Mouse (Mus musculus) liver, embryonic 16.5 days (tissue): ENCODE data around the gene Upp2. TPM values are rescaled to one million over a fixed set of nuclear protein-coding genes. Genes with fewer than 3 reads are reported as not detected.

Experiments
- ATAC-seq: fragments of 200-750 bp; cut with Nextera tagmentation; 2 replicates; pipeline ENCODE4 v1.8.0; 2017; ENCODE audit warnings: low read depth, mild to moderate bottlenecking, moderate number of reproducible peaks, moderate library complexity
- H3K27ac ChIP-seq: fragments of 300-500 bp; sonication (generic); 2 replicates; pipeline ENCODE4 v1.5.1; 2014; ENCODE audit warnings: mild to moderate bottlenecking, low read length
- H3K27me3 ChIP-seq: fragments of 300-500 bp; sonication (generic); 2 replicates; pipeline ENCODE4 v1.6.1; 2014; ENCODE audit warnings: low read depth, low read length, mixed read lengths; ENCODE audit not compliant: control insufficient read depth, insufficient read depth
- H3K36me3 ChIP-seq: fragments of 300-500 bp; sonication (generic); 2 replicates; pipeline ENCODE4 v1.6.1; 2014; ENCODE audit warnings: mild to moderate bottlenecking; ENCODE audit not compliant: control insufficient read depth, insufficient read depth
- H3K4me1 ChIP-seq: fragments of 300-500 bp; sonication (generic); 2 replicates; pipeline ENCODE4 v1.6.1; 2014; ENCODE audit warnings: low read depth, low read length, mixed read lengths; ENCODE audit not compliant: control insufficient read depth
- H3K4me2 ChIP-seq: fragments of 300-500 bp; sonication (generic); 2 replicates; pipeline ENCODE4 v1.6.1; 2014; ENCODE audit warnings: low read depth, low read length, mixed read lengths
- H3K4me3 ChIP-seq: fragments of 300-500 bp; sonication (generic); 2 replicates; pipeline ENCODE4 v1.5.1; 2014; ENCODE audit warnings: low read depth, mild to moderate bottlenecking, low read length
- H3K9ac ChIP-seq: fragments of 300-500 bp; sonication (generic); 2 replicates; pipeline ENCODE4 v1.6.1; 2014; ENCODE audit warnings: low read depth, low read length
- H3K9me3 ChIP-seq: fragments of 300-500 bp; sonication (generic); replicated peaks from 2 replicates; pipeline ENCODE4 v1.6.1; 2016; ENCODE audit warnings: low read length; ENCODE audit not compliant: control insufficient read depth
- WGBS: fragments of 180-500 bp; shearing (Covaris S2); extraction: QIAGEN DNeasy Blood & Tissue Kit; methylation state at CpG from one replicate; pipeline ENCODE4 v1.1.7; 2014; ENCODE audit not compliant: insufficient replicate concordance; 5-methylcytosine and 5-hydroxymethylcytosine counted together
- polyA plus RNA-seq: library from polyadenylated mRNA; unstranded; fragments of >200 nt; fragmentation: Nextera tagmentation; extraction: Ambion mirVana; gene quantifications from 2 replicates; pipeline ENCODE4 v1.2.1, GENCODE M21; 2015

Gene Upp2
- polyA plus RNA-seq, 1 experiment from 2014 or later = 5.5 TPM

GRCm38 (mm10) chr2:58544368-58544767 is 22.7 kb upstream of the Upp2 start:
- Histone ChIP-seq H3K4me1 (no peaks in the 10 kb centered on the region; the same call in 1 of the 2 replicates), H3K27me3 (no peaks in the 10 kb centered on the region), H3K27ac (no peak overlapping the region), H3K4me3 (no peak overlapping the region), H3K36me3 (no peaks in the 10 kb centered on the region), H3K9me3 (no peaks in the 10 kb centered on the region), H3K4me2 (no peak overlapping the region), H3K9ac (no peak overlapping the region)
- ATAC-seq = peak; percentile 43; the same call in 1 of the 2 replicates
- 30% methylated on average over 6 of the region's 6 CpGs for WGBS

DNA sequence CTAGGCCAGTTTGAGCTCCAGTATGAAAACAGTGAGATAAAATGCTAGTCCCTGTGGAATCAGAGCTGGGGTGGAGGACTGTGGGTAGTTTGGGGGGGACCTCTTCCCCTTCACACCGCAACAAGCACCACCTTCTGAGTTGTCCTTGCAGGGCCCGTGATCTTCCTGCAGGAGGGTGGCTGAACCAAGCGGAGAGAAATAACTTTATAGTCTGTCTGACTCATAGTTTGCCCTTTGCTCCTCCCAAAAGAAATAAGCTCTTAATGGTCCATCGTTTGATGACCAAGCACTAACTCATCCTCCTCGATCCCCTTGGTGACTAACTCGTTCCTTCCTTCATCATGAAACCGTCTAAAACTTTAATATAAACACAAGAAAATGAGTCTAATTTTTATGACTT is 20.8 kb upstream of the Upp2 start:
- Histone ChIP-seq H3K36me3 (no peaks in the 10 kb centered on the region), H3K9ac (no peak overlapping the region), H3K27me3 (no peaks in the 10 kb centered on the region), H3K4me3 (no peak overlapping the region), H3K4me1 (peaks cover 6% of the 10 kb centered on the region), H3K9me3 (no peaks in the 10 kb centered on the region), H3K27ac (no peak overlapping the region), H3K4me2 (no peak overlapping the region)
- 72% methylated on average over 7 of the region's 7 CpGs for WGBS
- ATAC-seq = no peak

GRCm38 (mm10) chr2:58548943-58549342 is 18.2 kb upstream of the Upp2 start:
- Histone ChIP-seq H3K27me3 (no peaks in the 10 kb centered on the region), H3K4me1 (peaks cover 12% of the 10 kb centered on the region), H3K27ac (no peak overlapping the region), H3K4me3 (no peak overlapping the region), H3K9me3 (no peaks in the 10 kb centered on the region), H3K36me3 (no peaks in the 10 kb centered on the region), H3K9ac (no peak overlapping the region), H3K4me2 (no peak overlapping the region)
- 48% methylated on average over 7 of the region's 7 CpGs for WGBS
- ATAC-seq = no peak

GRCm38 (mm10) chr2:58549960-58550359 is 17.1 kb upstream of the Upp2 start:
- peaks cover 12% of the 10 kb centered on the region for H3K4me1 ChIP-seq
- no peak overlapping the region for H3K27ac ChIP-seq
- no peak overlapping the region for H3K4me3 ChIP-seq
- H3K9ac ChIP-seq = no peak overlapping the region
- H3K27me3 ChIP-seq = no peaks in the 10 kb centered on the region
- no peak overlapping the region for H3K4me2 ChIP-seq
- ATAC-seq = no peak
- no peaks in the 10 kb centered on the region for H3K36me3 ChIP-seq
- H3K9me3 ChIP-seq = no peaks in the 10 kb centered on the region
- 43% methylated on average over 6 of the region's 6 CpGs for WGBS

GRCm38 (mm10) chr2:58550488-58550887 is 16.6 kb upstream of the Upp2 start:
- Histone ChIP-seq H3K36me3 (no peaks in the 10 kb centered on the region), H3K4me1 (peaks cover 12% of the 10 kb centered on the region), H3K9me3 (no peaks in the 10 kb centered on the region), H3K27me3 (no peaks in the 10 kb centered on the region), H3K4me2 (no peak overlapping the region), H3K4me3 (no peak overlapping the region), H3K9ac (no peak overlapping the region), H3K27ac (no peak overlapping the region)
- ATAC-seq = no peak
- 66% methylated on average over 9 of the region's 9 CpGs for WGBS

- Histone ChIP-seq H3K27ac (peak overlapping the region; percentile 53), H3K4me3 (no peak overlapping the region), H3K9me3 (no peaks in the 10 kb centered on the region), H3K9ac (no peak overlapping the region; the same call in 1 of the 2 replicates), H3K4me1 (peaks cover 12% of the 10 kb centered on the region), H3K27me3 (no peaks in the 10 kb centered on the region), H3K4me2 (peak overlapping the region; percentile 27), H3K36me3 (no peaks in the 10 kb centered on the region)
- 44% methylated on average over 6 of the region's 6 CpGs for WGBS
- peak; percentile 56; the same call in 1 of the 2 replicates for ATAC-seq
Observed at GRCm38 (mm10) chr2:58551866-58552265, 15.2 kb upstream of the Upp2 start.

DNA sequence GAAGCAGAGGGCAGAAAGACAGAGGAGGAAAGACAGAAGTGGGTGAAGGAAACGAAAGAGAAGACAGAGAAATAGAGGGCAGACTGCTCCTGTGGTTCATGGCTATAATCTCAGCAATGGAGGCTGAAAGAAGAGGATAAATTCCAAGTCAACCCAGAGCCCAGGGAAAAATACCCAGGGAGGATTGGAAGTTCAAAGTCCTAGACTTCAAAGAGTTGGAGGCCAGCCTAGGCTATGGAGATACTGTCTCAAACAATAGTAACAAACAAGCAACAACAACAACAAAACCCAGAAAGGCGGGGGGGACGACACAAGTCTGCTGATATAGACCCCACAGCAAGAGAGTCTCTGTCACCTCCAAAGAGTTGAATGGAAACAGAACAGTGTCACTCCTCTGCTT is 14.8 kb upstream of the Upp2 start:
- Histone ChIP-seq H3K27me3 (no peaks in the 10 kb centered on the region), H3K36me3 (no peaks in the 10 kb centered on the region), H3K9ac (no peak overlapping the region), H3K4me1 (peaks cover 12% of the 10 kb centered on the region), H3K4me3 (no peak overlapping the region), H3K9me3 (no peaks in the 10 kb centered on the region), H3K27ac (peak overlapping the region; percentile 53), H3K4me2 (peak overlapping the region; percentile 27)
- WGBS = 57% methylated on average over 3 of the region's 3 CpGs
- ATAC-seq = no peak

GRCm38 (mm10) chr2:58557045-58557845 is 9.9 kb upstream of the Upp2 start:
- peak overlapping the region; percentile 53 for H3K27ac ChIP-seq
- H3K4me2 ChIP-seq = peak overlapping the region; percentile 34; the same call in 1 of the 2 replicates
- ATAC-seq = peak; percentile 62
- 54% methylated on average over 9 of the region's 9 CpGs for WGBS
- no peak overlapping the region for H3K4me3 ChIP-seq
- no peaks in the 10 kb centered on the region for H3K27me3 ChIP-seq
- H3K4me1 ChIP-seq = peaks cover 2% of the 10 kb centered on the region; the same call in 1 of the 2 replicates
- no peaks in the 10 kb centered on the region for H3K9me3 ChIP-seq
- no peaks in the 10 kb centered on the region for H3K36me3 ChIP-seq
- H3K9ac ChIP-seq = no peak overlapping the region

DNA sequence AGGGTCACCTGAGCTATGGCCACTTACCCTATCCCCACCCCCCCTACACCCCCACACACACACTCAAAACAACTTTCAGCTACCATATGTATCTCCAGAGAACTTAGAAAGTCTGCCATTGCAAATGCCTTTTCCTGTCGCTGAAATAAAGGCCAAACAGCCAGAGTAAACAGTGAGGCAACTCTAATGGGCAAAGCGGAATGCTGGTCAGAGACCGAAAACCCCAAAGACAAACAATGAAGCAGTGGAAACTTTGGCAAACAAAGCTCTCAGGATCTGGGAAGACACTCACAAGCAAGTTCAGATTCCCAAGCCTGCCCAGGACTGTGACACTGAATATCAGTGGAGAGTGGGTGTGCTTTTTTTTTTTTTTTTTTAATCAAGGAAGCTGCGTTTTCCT is 5.0 kb upstream of the Upp2 start:
- ATAC-seq = peak; percentile 30
- WGBS = 46% methylated on average over 4 of the region's 4 CpGs
- Histone ChIP-seq H3K4me1 (peaks cover 2% of the 10 kb centered on the region; the same call in 1 of the 2 replicates), H3K9ac (no peak overlapping the region), H3K36me3 (no peaks in the 10 kb centered on the region), H3K27ac (peak overlapping the region; percentile 61), H3K27me3 (peaks cover 13% of the 10 kb centered on the region), H3K4me3 (no peak overlapping the region), H3K9me3 (no peaks in the 10 kb centered on the region), H3K4me2 (peak overlapping the region; percentile 39)
